Mouse (Mus musculus) embryonic stem cell, embryonic (primary cell): ENCODE measurements around the gene Cga.

Source experiments
- CTCF ChIA-PET, 4 experiments: fragments of 300-600 bp in 2 of 4; fragments of 350-600 bp in 2 of 4; sonication (Branson Sonifier 250); formaldehyde crosslinking; loops; one replicate each; lab custom pipeline; 2022; ENCODE audit warnings: inconsistent platforms in 2 of 4; lab: Charles Lee
- POLR2A ChIA-PET, 4 experiments: fragments of 300-600 bp in 2 of 4; fragments of 350-600 bp in 2 of 4; sonication (Branson Sonifier 250); formaldehyde crosslinking; loops; one replicate each; lab custom pipeline; 2022; ENCODE audit warnings: antibody characterized with exemption in 4 of 4, inconsistent platforms in 1 of 4; lab: Charles Lee

Cga gene

GRCm38 (mm10) chr4:34911401-34911800, 17.8 kb downstream of the Cga start:
- ChIA-PET POLR2A (interaction anchor here (0.6 to 14.5 kb wide), 68 partner anchors 8 to 1602 kb away, joined by 3 to 380 read pairs (median 4); partner anchors contain the start of genes Mob3b (in 2 of the 4), Smim8 (in 2 of the 4), Zfp292 (in 2 of the 4) and Cga (in 1 of the 4)), CTCF (interaction anchor here in 3 of 4 experiments (0.6 to 1.4 kb wide), 6 partner anchors 11 to 598 kb away, joined by 3 to 7 read pairs (median 5); no protein-coding TSS in a partner anchor)

DNA sequence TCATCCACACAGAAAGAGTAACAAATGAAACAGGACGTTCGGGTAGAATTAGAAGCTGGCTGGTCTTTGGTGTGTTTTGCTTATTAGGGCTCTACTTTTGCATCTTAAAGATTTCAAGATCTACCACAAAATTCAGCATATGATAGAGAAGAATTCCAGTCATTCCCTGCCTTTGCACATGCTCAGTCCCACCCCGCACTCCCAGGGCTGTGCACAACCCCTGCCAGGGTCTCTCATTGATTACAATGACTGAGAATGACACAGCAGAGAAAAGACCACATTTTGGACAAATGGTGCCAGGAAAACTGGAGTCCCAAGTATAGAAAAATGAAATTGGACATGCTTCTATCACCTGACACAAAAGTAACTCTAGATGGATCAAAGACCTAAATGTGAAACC, 18.6 kb downstream of the Cga start:
- ChIA-PET CTCF (interaction anchor here in 2 of 4 experiments (1.2 to 1.4 kb wide), 3 partner anchors 10 to 26 kb away, joined by 5 to 7 read pairs (median 5); no protein-coding TSS in a partner anchor), POLR2A (interaction anchor here (0.9 to 14.5 kb wide), 37 partner anchors 7 to 353 kb away, joined by 3 to 380 read pairs (median 4); partner anchors contain the start of genes Zfp292 (in 2 of the 4), Cga (in 1 of the 4) and Smim8 (in 1 of the 4))

- ChIA-PET CTCF (no interaction called here), POLR2A (interaction anchor here in 2 of 4 experiments (0.5 to 9.5 kb wide), 6 partner anchors 9 to 232 kb away, joined by 3 to 141 read pairs (median 5); no protein-coding TSS in a partner anchor)
These were observed 23.8 kb downstream of the Cga start for GRCm38 (mm10) chr4:34917400-34917799.

GRCm38 (mm10) chr4:34922177-34922870, 28.7 kb downstream of the Cga start:
- POLR2A ChIA-PET = interaction anchor here (0.6 to 9.5 kb wide), 24 partner anchors 8 to 1075 kb away, joined by 3 to 141 read pairs (median 4); partner anchors contain the start of gene Smim8 (in 1 of the 4)
- CTCF ChIA-PET = interaction anchor here (0.5 to 1.8 kb wide), 59 partner anchors 10 to 613 kb away, joined by 3 to 15 read pairs (median 4); partner anchors contain the start of gene Smim8 (in 2 of the 4)

GRCm38 (mm10) chr4:34928386-34928785, 34.8 kb downstream of the Cga start:
- ChIA-PET CTCF (interaction anchor here in 1 of 4 experiments (1.0 kb wide), 1 partner anchor 8 kb away, joined by 3 read pairs; no protein-coding TSS in a partner anchor), POLR2A (interaction anchor here in 1 of 4 experiments (1.2 kb wide), 1 partner anchor 8 kb away, joined by 4 read pairs; no protein-coding TSS in a partner anchor)

DNA sequence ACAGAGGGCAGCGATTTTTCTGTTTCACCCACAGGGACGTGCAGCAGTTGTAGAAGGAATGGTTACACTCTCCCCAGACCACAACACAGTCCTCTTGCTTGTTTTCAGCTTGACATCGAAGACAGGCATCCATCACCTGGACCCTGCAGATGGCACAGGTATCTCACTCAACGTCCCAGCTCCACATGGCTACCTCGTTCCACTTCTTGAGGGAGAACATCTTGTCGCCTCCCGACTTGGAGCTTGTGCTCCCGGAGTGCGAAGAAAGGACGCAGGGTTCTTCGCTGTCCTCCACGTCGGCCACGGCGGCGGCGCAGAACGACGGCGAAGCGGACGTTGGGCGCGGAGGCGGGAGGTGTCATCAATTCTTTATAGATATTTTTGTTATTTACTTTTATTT, 47.5 kb downstream of the Cga start:
- CTCF ChIA-PET = no interaction called here
- POLR2A ChIA-PET = no interaction called here

- ChIA-PET CTCF (interaction anchor here in 1 of 4 experiments (0.5 kb wide), 1 partner anchor 22 kb away, joined by 4 read pairs; no protein-coding TSS in a partner anchor), POLR2A (no interaction called here)
These were observed 53.6 kb downstream of the Cga start for GRCm38 (mm10) chr4:34947181-34947580.

DNA sequence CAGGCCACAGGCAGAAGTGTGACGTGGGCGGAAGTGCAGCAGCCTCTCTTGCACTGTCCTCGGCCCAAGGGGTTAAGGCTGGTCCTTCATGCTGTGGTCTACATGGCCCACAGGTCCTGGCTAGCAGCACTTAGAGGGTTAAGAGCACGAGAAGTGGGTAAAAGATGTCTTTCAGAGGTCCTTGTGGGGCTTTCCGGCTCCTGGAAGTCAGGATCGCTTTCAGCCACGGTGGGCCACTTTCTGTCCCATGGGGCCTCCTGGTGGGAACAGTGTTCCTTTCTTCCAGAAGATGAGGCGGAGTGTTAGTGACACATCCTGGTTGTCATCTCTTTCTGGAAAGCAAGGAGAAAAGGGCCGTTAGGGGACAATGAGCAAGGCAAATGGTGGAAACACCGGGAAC, 60.1 kb downstream of the Cga start:
- ChIA-PET CTCF (interaction anchor here in 2 of 4 experiments (0.7 kb wide), 2 partner anchors 28 to 204 kb away, joined by 3 to 4 read pairs; partner anchors contain the start of gene Mob3b (in 1 of the 2)), POLR2A (no interaction called here)
